Comparison of ENCODE assay signal across 17 mouse cellular contexts in genomic region chr14:117796661-117797060, GRCm38 (mm10).
"Had no signal": no experiment of that assay in that cellular context is flagged by ENCODE, and none has a peak within 500 bp of the region (broad histone marks: within the 10 kb centered on the region; RNA-seq: fewer than 3 reads in every experiment).

No protein-coding gene starts in this region.

- H3K27ac ChIP-seq: lung, embryonic 15.5 days; macrophage; midbrain, embryonic 12.5 days; midbrain, embryonic 15.5 days; neural tube, embryonic 12.5 days; stomach, embryonic 15.5 days; stomach, postnatal 0 days had no signal

- H3K4me2 ChIP-seq: lung, embryonic 15.5 days; midbrain, embryonic 12.5 days; midbrain, embryonic 15.5 days; neural tube, embryonic 12.5 days; stomach, embryonic 15.5 days had no signal

- ATAC-seq: liver, postnatal 0 days; lung, postnatal 0 days; midbrain, embryonic 15.5 days had no signal

- H3K4me3 ChIP-seq: lung, embryonic 15.5 days; megakaryocyte, embryonic 14.5 days; midbrain, embryonic 12.5 days; midbrain, embryonic 15.5 days; neural tube, embryonic 12.5 days; stomach, embryonic 15.5 days had no signal

- H3K36me3 ChIP-seq: lung, embryonic 15.5 days; midbrain, embryonic 12.5 days; midbrain, embryonic 15.5 days; neural tube, embryonic 12.5 days; stomach, embryonic 15.5 days had no signal

- H3K4me1 ChIP-seq: lung, embryonic 15.5 days; megakaryocyte, embryonic 14.5 days; neural tube, embryonic 12.5 days; stomach, embryonic 15.5 days had no signal

- H3K9ac ChIP-seq: liver, postnatal 0 days; lung, embryonic 15.5 days; midbrain, embryonic 12.5 days; midbrain, embryonic 15.5 days; neural tube, embryonic 12.5 days; stomach, embryonic 15.5 days had no signal

- H3K27me3 ChIP-seq: lung, embryonic 15.5 days; megakaryocyte, embryonic 14.5 days; midbrain, embryonic 12.5 days; midbrain, embryonic 15.5 days; neural tube, embryonic 12.5 days; stomach, embryonic 15.5 days had no signal

- H3K9me3 ChIP-seq: lung, embryonic 15.5 days; midbrain, embryonic 12.5 days; midbrain, embryonic 15.5 days; neural tube, embryonic 12.5 days; stomach, embryonic 15.5 days had no signal

- DNase-seq: liver, postnatal 0 days; lung, adult 2 months; lung, postnatal 14 days; lung, postnatal 36 days; right cerebral cortex, postnatal 14 days; thymus, adult 2 months; thymus, postnatal 25 days; thymus, postnatal 4 days had no signal
